Mouse (Mus musculus) cortical plate, adult 2 months (tissue): ENCODE data around the gene Gnai1. TPM values are rescaled to one million over a fixed set of nuclear protein-coding genes. Genes with fewer than 3 reads are reported as not detected.

Experiments
- H3K27ac ChIP-seq: fragments of 200-500 bp; 2 replicates; pipeline ENCODE4 v1.5.1; 2012; ENCODE audit warnings: low read length, control low read depth, inconsistent platforms; ENCODE audit not compliant: insufficient read depth
- H3K4me1 ChIP-seq: fragments of 200-500 bp; 2 replicates; pipeline ENCODE4 v1.6.1; 2011; ENCODE audit warnings: low read length; ENCODE audit not compliant: control insufficient read depth, insufficient read depth
- H3K4me3 ChIP-seq: fragments of 200-500 bp; 2 replicates; pipeline ENCODE4 v1.5.1; 2011; ENCODE audit warnings: mild to moderate bottlenecking, low read length, control low read depth; ENCODE audit not compliant: insufficient read depth
- CTCF ChIP-seq: fragments of 200-500 bp; IDR thresholded peaks from 2 replicates; pipeline ENCODE4 v1.5.1; 2011; ENCODE audit warnings: mild to moderate bottlenecking, control low read depth, low read length; ENCODE audit not compliant: insufficient read depth; ENCODE audit errors: extremely low read depth
- POLR2A ChIP-seq: fragments of 200-500 bp; IDR thresholded peaks from 2 replicates; pipeline ENCODE4 v1.6.1; 2011; ENCODE audit warnings: mild to moderate bottlenecking, low read length, control low read depth; ENCODE audit not compliant: insufficient read depth; ENCODE audit errors: extremely low read depth
- polyA plus RNA-seq: library from polyadenylated mRNA; depleted of rRNA; stranded (reverse); fragments of >200 nt; gene quantifications from 2 replicates; pipeline ENCODE4 v1.2.3, GENCODE M21; 2012; rRNA removed

Gnai1 gene
- polyA plus RNA-seq: 106 and 111 TPM in 2 replicates

- TF ChIP-seq POLR2A (no peak), CTCF (no peak)
- Histone ChIP-seq H3K4me3 (peak within 1 kb of the TSS; percentile 71), H3K27ac (peak within 1 kb of the TSS; percentile 99), H3K4me1 (peaks cover 2% of the 10 kb centered on the region)
Observed at GRCm38 (mm10) chr5:18360281-18360819, at the start of gene Gnai1. Gene Gnai1 (minus strand): TSS chr5:18360355.

- Histone ChIP-seq H3K4me1 (no peaks in the 10 kb centered on the region), H3K27ac (no peak overlapping the region), H3K4me3 (no peak overlapping the region)
- TF ChIP-seq CTCF (no peak), POLR2A (no peak)
Observed at GRCm38 (mm10) chr5:18367864-18368263, 7.7 kb upstream of the Gnai1 start.

GRCm38 (mm10) chr5:18365460-18365859 is 5.3 kb upstream of the Gnai1 start:
- Histone ChIP-seq H3K27ac (no peak overlapping the region), H3K4me1 (no peaks in the 10 kb centered on the region), H3K4me3 (no peak overlapping the region)
- TF ChIP-seq POLR2A (no peak), CTCF (no peak)

GRCm38 (mm10) chr5:18360956-18361355 is 801 bp upstream of the Gnai1 start:
- TF ChIP-seq POLR2A (no peak), CTCF (no peak)
- Histone ChIP-seq H3K4me1 (peaks cover 2% of the 10 kb centered on the region), H3K4me3 (peak overlapping the region; percentile 71), H3K27ac (no peak overlapping the region)

GRCm38 (mm10) chr5:18359376-18360280 is 527 bp downstream of the Gnai1 start:
- H3K4me1 ChIP-seq: peaks cover 2% of the 10 kb centered on the region
- TF ChIP-seq CTCF (no peak), POLR2A (no peak)
- H3K27ac ChIP-seq: peak overlapping the region; percentile 99
- H3K4me3 ChIP-seq: peak overlapping the region; percentile 71

GRCm38 (mm10) chr5:18358778-18359177 is 1.4 kb downstream of the Gnai1 start:
- no peak for TF ChIP-seq CTCF
- no peak for TF ChIP-seq POLR2A
- Histone ChIP-seq H3K4me1 (peaks cover 2% of the 10 kb centered on the region), H3K27ac (no peak overlapping the region), H3K4me3 (peak overlapping the region; percentile 71)

GRCm38 (mm10) chr5:18358191-18358590 is 2.0 kb downstream of the Gnai1 start:
- peak overlapping the region; percentile 71; the same call in 1 of the 2 replicates for H3K4me3 ChIP-seq
- H3K27ac ChIP-seq: no peak overlapping the region
- H3K4me1 ChIP-seq: peaks cover 2% of the 10 kb centered on the region
- TF ChIP-seq POLR2A (no peak), CTCF (0 out of 2 replicates have a peak, but pooled peaks have one; percentile 14)

- Histone ChIP-seq H3K4me1 (0 out of 2 replicates have a peak, but pooled peaks cover 6% of the 10 kb centered on the region), H3K27ac (no peak overlapping the region), H3K4me3 (no peak overlapping the region)
- no peak for TF ChIP-seq POLR2A
- no peak for TF ChIP-seq CTCF
Observed at GRCm38 (mm10) chr5:18347297-18347696, 12.9 kb downstream of the Gnai1 start.

- no peak for TF ChIP-seq CTCF
- TF ChIP-seq POLR2A: no peak
- H3K27ac ChIP-seq: no peak overlapping the region
- no peak overlapping the region for H3K4me3 ChIP-seq
- H3K4me1 ChIP-seq: peaks cover 7% of the 10 kb centered on the region; the same call in 1 of the 2 replicates
Observed at GRCm38 (mm10) chr5:18343455-18344142, 16.6 kb downstream of the Gnai1 start.
